26 mouse cellular contexts compared by ENCODE assay signal in the genomic region with DNA sequence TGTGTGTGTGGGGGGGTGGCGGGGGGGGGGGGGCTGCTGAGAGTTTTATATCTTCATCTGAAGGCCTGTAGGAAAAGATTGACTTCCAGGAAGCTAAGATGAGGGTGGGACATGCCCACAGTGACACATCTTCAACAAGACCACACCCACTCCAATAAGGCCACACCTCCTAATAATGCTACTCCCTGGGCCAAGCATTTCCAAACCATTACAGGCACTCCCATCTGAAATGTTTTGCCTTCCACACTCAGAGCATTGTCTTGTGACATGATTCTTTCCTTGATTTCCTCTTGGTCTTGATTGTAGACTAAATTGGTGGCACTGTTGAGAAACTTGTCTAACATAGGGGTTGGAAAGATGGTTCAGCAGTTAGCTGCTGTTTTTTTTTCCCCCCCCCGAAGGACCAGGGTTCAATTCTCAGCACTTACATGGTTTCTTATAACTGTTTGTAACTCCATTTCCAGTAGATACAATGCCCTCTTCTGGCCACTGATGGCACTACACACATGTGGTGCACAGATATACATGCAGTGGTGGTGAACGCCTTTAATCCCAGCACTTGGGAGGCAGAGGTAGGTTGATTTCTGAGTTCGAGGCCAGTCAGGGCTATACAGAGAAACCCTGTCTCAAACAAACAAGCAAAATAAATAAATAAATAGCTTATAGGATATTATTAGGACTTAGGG. TPM values are rescaled to one million over a fixed set of nuclear protein-coding genes. Genes with fewer than 3 reads are reported as not detected.
DNase-seq lines count a peak whose midpoint lies in the region; ATAC-seq and TF ChIP-seq lines count a peak whose summit lies in the region.
"Had no signal": no experiment of that assay in that cellular context is flagged by ENCODE, and none has a peak within 500 bp of the region (broad histone marks: within the 10 kb centered on the region; RNA-seq: fewer than 3 reads in every experiment).

No protein-coding gene starts in this region.

- no peak overlapping the region for H3K9ac ChIP-seq in kidney, postnatal 0 days (ENCODE audit: low read depth, low read length)
- no peak overlapping the region for H3K9ac ChIP-seq in midbrain, embryonic 11.5 days (ENCODE audit: low read length)
- H3K9ac ChIP-seq in midbrain, embryonic 15.5 days: no peak overlapping the region
- no peak overlapping the region for H3K9ac ChIP-seq in MEL (ENCODE audit: control insufficient read depth, low read depth, low read length, poor library complexity, severe bottlenecking)
- H3K9ac ChIP-seq: kidney, embryonic 15.5 days; lung, embryonic 15.5 days; stomach, embryonic 15.5 days had no signal

- no peak overlapping the region for H3K4me3 ChIP-seq in kidney, postnatal 0 days (replicated peaks; ENCODE audit: low read depth, low read length)
- no peak overlapping the region for H3K4me3 ChIP-seq in midbrain, embryonic 11.5 days (ENCODE audit: low read depth, low read length)
- H3K4me3 ChIP-seq in midbrain, embryonic 15.5 days: no peak overlapping the region
- no peak overlapping the region for H3K4me3 ChIP-seq in MEL (ENCODE audit: control insufficient read depth in 1 of 2, insufficient read depth in 1 of 2, low read depth in 2 of 2, low read length in 2 of 2)
- H3K4me3 ChIP-seq: embryonic facial prominence, embryonic 10.5 days; hindbrain, embryonic 10.5 days; kidney, embryonic 15.5 days; limb, embryonic 10.5 days; lung, embryonic 15.5 days; stomach, embryonic 15.5 days had no signal

- H3K4me2 ChIP-seq in kidney, postnatal 0 days (ENCODE audit: low read length): no peak overlapping the region
- no peak overlapping the region for H3K4me2 ChIP-seq in midbrain, embryonic 11.5 days
- no peak overlapping the region for H3K4me2 ChIP-seq in midbrain, embryonic 15.5 days
- H3K4me2 ChIP-seq: heart, embryonic 11.5 days; kidney, embryonic 15.5 days; lung, embryonic 15.5 days; stomach, embryonic 15.5 days had no signal

- no peak for DNase-seq in kidney, postnatal 0 days (ENCODE audit: low spot score)
- DNase-seq in kidney, postnatal 10 days: no peak
- DNase-seq in midbrain, embryonic 11.5 days (ENCODE audit: low spot score, missing footprints): peak; percentile 75
- DNase-seq in MEL (ENCODE audit: low read depth, low spot score): peak; percentile 47
- no peak for DNase-seq in frontal cortex, postnatal 10 days (ENCODE audit: low spot score in 2 of 2)
- no peak for DNase-seq in adrenal gland, adult 2 months
- DNase-seq: adrenal gland, postnatal 25 days; cerebellum, adult 9-10 months; heart, postnatal 10 days; kidney, adult 11 months; thymus, adult 18-20 months; thymus, postnatal 4 days had no signal

- no peak for TF ChIP-seq EP300 in MEL (IDR thresholded peaks at IDR 0.05; ENCODE audit: low read depth in 1 of 2, low read length in 2 of 2)

- H3K27me3 ChIP-seq in kidney, postnatal 0 days (ENCODE audit: insufficient read depth, low read length): no peaks in the 10 kb centered on the region
- peaks cover 8% of the 10 kb centered on the region; the same call in 1 of the 2 replicates for H3K27me3 ChIP-seq in midbrain, embryonic 11.5 days (ENCODE audit: control insufficient read depth, insufficient read depth, low read length)
- H3K27me3 ChIP-seq in midbrain, embryonic 15.5 days (replicated peaks): no peaks in the 10 kb centered on the region; the same call in 1 of the 2 replicates
- H3K27me3 ChIP-seq in MEL (ENCODE audit: control insufficient read depth in 1 of 2, insufficient read depth in 2 of 2, low read length in 2 of 2): peaks cover 24 to 42% of the 10 kb centered on the region in 2 experiments
- H3K27me3 ChIP-seq: kidney, embryonic 15.5 days; lung, embryonic 15.5 days; stomach, embryonic 15.5 days had no signal

- no peak for TF ChIP-seq POLR2A in MEL (IDR thresholded peaks at IDR 0.05; ENCODE audit: control insufficient read depth in 1 of 2, insufficient read depth in 1 of 2, low read depth in 1 of 2, low read length in 2 of 2, poor library complexity in 1 of 2)

- ATAC-seq in kidney, postnatal 0 days (replicated peaks; ENCODE audit: low FRiP score, low read depth): no peak
- ATAC-seq in midbrain, embryonic 11.5 days (ENCODE audit: low FRiP score): no peak
- ATAC-seq in midbrain, embryonic 15.5 days (replicated peaks): no peak
- ATAC-seq: forebrain, embryonic 16.5 days; hindbrain, postnatal 0 days had no signal

- peak; percentile 24; the same call in 1 of the 2 replicates for TF ChIP-seq CTCF in kidney, postnatal 0 days (IDR thresholded peaks at IDR 0.05; ENCODE audit: low read depth)
- TF ChIP-seq CTCF in MEL (IDR thresholded peaks at IDR 0.05 in 2 of 3, conservative IDR thresholded peaks at IDR 0.05 in 1 of 3; ENCODE audit: control insufficient read depth in 1 of 3, insufficient read depth in 1 of 3, low read depth in 2 of 3, low read length in 3 of 3, poor library complexity in 1 of 3, severe bottlenecking in 1 of 3): peak; percentile 7 to 26 (median 14); a peak in 2 of 6 replicates

- no peaks in the 10 kb centered on the region for H3K79me2 ChIP-seq in MEL (ENCODE audit: control insufficient read depth, insufficient read depth, low read length, poor library complexity)

- H3K9me3 ChIP-seq in kidney, postnatal 0 days (replicated peaks; ENCODE audit: low read length): no peaks in the 10 kb centered on the region
- peaks cover 2% of the 10 kb centered on the region; the same call in 1 of the 2 replicates for H3K9me3 ChIP-seq in midbrain, embryonic 11.5 days (ENCODE audit: control insufficient read depth, low read length)
- no peaks in the 10 kb centered on the region for H3K9me3 ChIP-seq in midbrain, embryonic 15.5 days
- no peaks in the 10 kb centered on the region for H3K9me3 ChIP-seq in MEL (replicated peaks; ENCODE audit: insufficient read depth, low read length)
- H3K9me3 ChIP-seq: kidney, embryonic 15.5 days; limb, embryonic 10.5 days; lung, embryonic 15.5 days; stomach, embryonic 15.5 days had no signal

- no peak for TF ChIP-seq RAD21 in MEL (IDR thresholded peaks at IDR 0.05; ENCODE audit: low read depth, low read length)

- H3K4me1 ChIP-seq in kidney, postnatal 0 days (replicated peaks; ENCODE audit: insufficient read depth, low read length): peaks cover 6% of the 10 kb centered on the region; the same call in 1 of the 2 replicates
- peaks cover 12% of the 10 kb centered on the region for H3K4me1 ChIP-seq in midbrain, embryonic 11.5 days (ENCODE audit: control insufficient read depth, insufficient read depth, low read length)
- peaks cover 8% of the 10 kb centered on the region for H3K4me1 ChIP-seq in midbrain, embryonic 15.5 days
- H3K4me1 ChIP-seq in MEL (ENCODE audit: control insufficient read depth in 1 of 2, insufficient read depth in 2 of 2, low read length in 2 of 2): no peaks in the 10 kb centered on the region

- H3K27ac ChIP-seq in kidney, postnatal 0 days: no peak overlapping the region
- H3K27ac ChIP-seq in midbrain, embryonic 11.5 days (ENCODE audit: low read depth, low read length): no peak overlapping the region
- H3K27ac ChIP-seq in midbrain, embryonic 15.5 days: no peak overlapping the region
- no peak overlapping the region for H3K27ac ChIP-seq in MEL (ENCODE audit: control insufficient read depth, low read depth, low read length)
- H3K27ac ChIP-seq: embryonic facial prominence, embryonic 10.5 days; hindbrain, embryonic 10.5 days; hindbrain, postnatal 0 days; kidney, embryonic 15.5 days; limb, embryonic 10.5 days; lung, embryonic 15.5 days; macrophage; stomach, embryonic 15.5 days had no signal

- H3K36me3 ChIP-seq in kidney, postnatal 0 days (ENCODE audit: insufficient read depth, low read length): no peaks in the 10 kb centered on the region
- H3K36me3 ChIP-seq in midbrain, embryonic 11.5 days (ENCODE audit: control insufficient read depth, insufficient read depth, low read length): no peaks in the 10 kb centered on the region
- H3K36me3 ChIP-seq in midbrain, embryonic 15.5 days (replicated peaks): no peaks in the 10 kb centered on the region
- no peaks in the 10 kb centered on the region for H3K36me3 ChIP-seq in MEL (ENCODE audit: control insufficient read depth in 1 of 2, insufficient read depth in 2 of 2, low read length in 2 of 2)
- H3K36me3 ChIP-seq: embryonic facial prominence, embryonic 10.5 days; G1E; hindbrain, embryonic 10.5 days; kidney, embryonic 15.5 days; limb, embryonic 10.5 days; lung, embryonic 15.5 days; stomach, embryonic 15.5 days had no signal

- WGBS in kidney, postnatal 0 days: 92% methylated on average over 4 of the region's 4 CpGs
- WGBS in midbrain, embryonic 11.5 days: 88% methylated on average over 4 of the region's 4 CpGs
- 99% methylated on average over 3 of the region's 4 CpGs for WGBS in midbrain, embryonic 15.5 days

TF ChIP-seq in MEL, 35 proteins besides CTCF, POLR2A, EP300 and RAD21 (continues in another document):
- TF ChIP-seq CHD2 (IDR thresholded peaks at IDR 0.05; ENCODE audit: low read length): no peak

RNA-seq across cellular contexts. Expression of gene Gm11627, which starts 7.3 kb away (rescaled TPM):
- 8.6 and 8.9 TPM in 2 replicates for polyA plus RNA-seq in kidney, postnatal 0 days (2015; fragmentation: Nextera tagmentation; extraction: Ambion mirVana)
- polyA plus RNA-seq in midbrain, embryonic 11.5 days (2014; fragmentation: Nextera tagmentation; extraction: Ambion mirVana): 13.9 and 14.6 TPM in 2 replicates
- polyA plus RNA-seq in midbrain, embryonic 15.5 days (2015; fragmentation: Nextera tagmentation; extraction: Ambion mirVana): 1.9 and 3.4 TPM in 2 replicates
- total RNA-seq in MEL (2012; rRNA removed): 0.33 and 0.35 TPM in 2 replicates
- under 1 TPM in 1 of 2 experiments, not detected in 1; 0.13 TPM for polyA plus RNA-seq in MEL (2012; ENCODE audit: insufficient read depth in 1 of 2, insufficient read length in 2 of 2, low read depth in 1 of 2, low replicate concordance in 2 of 2, missing spikeins in 1 of 2)
- under 1 TPM in 1 of 2 experiments, not detected in 1; 0.52 TPM for total RNA-seq in adrenal gland, adult 2 months (2021)
- polyA plus RNA-seq in adrenal gland, adult 2 months (2012; rRNA removed): not detected in 2 replicates
- total RNA-seq: adrenal gland, postnatal 25 days; common myeloid progenitor, adult 5-6 weeks; G1E; hindbrain, postnatal 0 days; liver, adult 2 months had no signal
- polyA plus RNA-seq: G1E; liver, adult 2 months; macrophage had no signal

RNA-seq across cellular contexts. Expression of gene Fzd2, which starts 17.6 kb away (rescaled TPM):
- polyA plus RNA-seq in kidney, postnatal 0 days (2015; fragmentation: Nextera tagmentation; extraction: Ambion mirVana): 21.8 and 25.9 TPM in 2 replicates
- 27.1 and 27.3 TPM in 2 replicates for polyA plus RNA-seq in midbrain, embryonic 11.5 days (2014; fragmentation: Nextera tagmentation; extraction: Ambion mirVana)
- 7.4 and 9.5 TPM in 2 replicates for polyA plus RNA-seq in midbrain, embryonic 15.5 days (2015; fragmentation: Nextera tagmentation; extraction: Ambion mirVana)
- total RNA-seq in MEL (2012; rRNA removed): not detected in 2 replicates
- polyA plus RNA-seq in MEL (2012; ENCODE audit: insufficient read depth in 1 of 2, insufficient read length in 2 of 2, low read depth in 1 of 2, low replicate concordance in 2 of 2, missing spikeins in 1 of 2): not detected
- 1 to 10 TPM; 2.0 to 9.3 TPM for total RNA-seq in adrenal gland, adult 2 months (2021)
- 22.8 and 23.1 TPM in 2 replicates for polyA plus RNA-seq in adrenal gland, adult 2 months (2012; rRNA removed)
- total RNA-seq: common myeloid progenitor, adult 5-6 weeks; G1E had no signal
- polyA plus RNA-seq: G1E, macrophage had no signal

RNA-seq across cellular contexts. Expression of gene Gpatch8, which starts 30.4 kb away (rescaled TPM):
- 25.1 and 29.6 TPM in 2 replicates for polyA plus RNA-seq in kidney, postnatal 0 days (2015; fragmentation: Nextera tagmentation; extraction: Ambion mirVana)
- polyA plus RNA-seq in midbrain, embryonic 11.5 days (2014; fragmentation: Nextera tagmentation; extraction: Ambion mirVana): 42.5 and 43.8 TPM in 2 replicates
- polyA plus RNA-seq in midbrain, embryonic 15.5 days (2015; fragmentation: Nextera tagmentation; extraction: Ambion mirVana): 72.7 and 76.4 TPM in 2 replicates
- 17.9 and 20.3 TPM in 2 replicates for total RNA-seq in MEL (2012; rRNA removed)
- polyA plus RNA-seq in MEL (2012; ENCODE audit: insufficient read depth in 1 of 2, insufficient read length in 2 of 2, low read depth in 1 of 2, low replicate concordance in 2 of 2, missing spikeins in 1 of 2): 10 to 100 TPM; 25.8 to 29.7 TPM
- total RNA-seq in adrenal gland, adult 2 months (2021): 10 to 100 TPM; 23.2 to 31.4 TPM
- polyA plus RNA-seq in adrenal gland, adult 2 months (2012; rRNA removed): 16.0 and 18.4 TPM in 2 replicates

Comparison
In these comparisons a context has a peak if more than half of its experiments do, and no peak if none do; other contexts are left out.
1. DNase-seq: peak in midbrain, embryonic 11.5 days (single experiment) and MEL (single experiment); none in kidney, postnatal 0 days (single experiment), kidney, postnatal 10 days (single experiment), frontal cortex, postnatal 10 days (0 of 2) and adrenal gland, adult 2 months (single experiment).